Mouse (Mus musculus) ES-Bruce4 (cell line): ENCODE data around the gene Syt17.

ENCODE experiments used
- CTCF ChIP-seq: IDR thresholded peaks from one replicate; pipeline ENCODE4 v1.8.1; 2011; ENCODE audit warnings: low read depth, low read length
- EP300 ChIP-seq: IDR thresholded peaks from 2 replicates; pipeline ENCODE4 v1.6.1; 2011; ENCODE audit warnings: low read depth, low read length; ENCODE audit not compliant: insufficient read depth
- POLR2A ChIP-seq: IDR thresholded peaks from one replicate; pipeline ENCODE4 v1.8.1; 2011; ENCODE audit warnings: low read length; ENCODE audit not compliant: insufficient read depth

- no peak for TF ChIP-seq EP300
- TF ChIP-seq CTCF, result no peak
- no peak for TF ChIP-seq POLR2A
Measured at GRCm38 (mm10) chr7:118428937-118429336, 19.1 kb downstream of the Syt17 start.
